Mouse (Mus musculus): ENCODE measurements around the gene Kxd1. TPM values are rescaled to one million over a fixed set of nuclear protein-coding genes. Genes with fewer than 3 reads are reported as not detected.

Gene Kxd1
- polyA plus RNA-seq, 1 experiment, result 116 TPM

GRCm38 (mm10) chr8:70538024-70538579 is 10.3 kb upstream of the Kxd1 start:
- Histone ChIP-seq H3K4me3 (ENCODE audit: insufficient read depth, low read depth, low read length) (peak overlapping the region; percentile 61), H3K27ac (replicated peaks; ENCODE audit: low read depth, low read length) (peak overlapping the region; percentile 65)

GRCm38 (mm10) chr8:70535701-70536100 is 7.9 kb upstream of the Kxd1 start:
- Histone ChIP-seq H3K27ac (replicated peaks; ENCODE audit: low read depth, low read length) (no peak overlapping the region), H3K4me3 (ENCODE audit: insufficient read depth, low read depth, low read length) (no peak overlapping the region), H3K4me1 (ENCODE audit: control insufficient read depth, insufficient read depth, insufficient read length, low read length) (peaks cover 3% of the 10 kb centered on the region; the same call in 1 of the 2 replicates)

More at GRCm38 (mm10) chr8:70538024-70538579, 10.3 kb upstream of the Kxd1 start:
- H3K4me1 ChIP-seq (ENCODE audit: control insufficient read depth, insufficient read depth, insufficient read length, low read length), result peaks cover 16% of the 10 kb centered on the region

- Histone ChIP-seq H3K4me3 (ENCODE audit: insufficient read depth, low read depth, low read length) (no peak overlapping the region), H3K4me1 (ENCODE audit: control insufficient read depth, insufficient read depth, insufficient read length, low read length) (no peaks in the 10 kb centered on the region; the same call in 1 of the 2 replicates), H3K27ac (replicated peaks; ENCODE audit: low read depth, low read length) (no peak overlapping the region)
These were observed 7.5 kb upstream of the Kxd1 start for GRCm38 (mm10) chr8:70535221-70535620.

GRCm38 (mm10) chr8:70534281-70534680 is 6.5 kb upstream of the Kxd1 start:
- H3K27ac ChIP-seq (replicated peaks; ENCODE audit: low read depth, low read length), result no peak overlapping the region

GRCm38 (mm10) chr8:70530314-70530713 is 2.6 kb upstream of the Kxd1 start:
- Histone ChIP-seq H3K4me1 (ENCODE audit: control insufficient read depth, insufficient read depth, insufficient read length, low read length) (peaks cover 6% of the 10 kb centered on the region), H3K27ac (replicated peaks; ENCODE audit: low read depth, low read length) (no peak overlapping the region), H3K4me3 (ENCODE audit: insufficient read depth, low read depth, low read length) (no peak overlapping the region)

More at GRCm38 (mm10) chr8:70534281-70534680, 6.5 kb upstream of the Kxd1 start:
- peaks cover 2% of the 10 kb centered on the region for H3K4me1 ChIP-seq (ENCODE audit: control insufficient read depth, insufficient read depth, insufficient read length, low read length)
- no peak overlapping the region for H3K4me3 ChIP-seq (ENCODE audit: insufficient read depth, low read depth, low read length)

GRCm38 (mm10) chr8:70529741-70530161 is 2.0 kb upstream of the Kxd1 start:
- no peak overlapping the region for H3K4me3 ChIP-seq (ENCODE audit: insufficient read depth, low read depth, low read length)
- no peak overlapping the region for H3K27ac ChIP-seq (replicated peaks; ENCODE audit: low read depth, low read length)
- peaks cover 6% of the 10 kb centered on the region for H3K4me1 ChIP-seq (ENCODE audit: control insufficient read depth, insufficient read depth, insufficient read length, low read length)

GRCm38 (mm10) chr8:70529299-70529698 is 1.5 kb upstream of the Kxd1 start:
- no peak overlapping the region; the same call in 1 of the 2 replicates for H3K4me3 ChIP-seq (ENCODE audit: insufficient read depth, low read depth, low read length)
- peaks cover 6% of the 10 kb centered on the region for H3K4me1 ChIP-seq (ENCODE audit: control insufficient read depth, insufficient read depth, insufficient read length, low read length)
- H3K27ac ChIP-seq (replicated peaks; ENCODE audit: low read depth, low read length), result no peak overlapping the region

GRCm38 (mm10) chr8:70528182-70528797 is 534 bp upstream of the Kxd1 start:
- H3K4me3 ChIP-seq (ENCODE audit: insufficient read depth, low read depth, low read length), result peak overlapping the region; percentile 85
- H3K4me1 ChIP-seq (ENCODE audit: control insufficient read depth, insufficient read depth, insufficient read length, low read length), result peaks cover 9% of the 10 kb centered on the region

GRCm38 (mm10) chr8:70527111-70527511 is 645 bp downstream of the Kxd1 start:
- Histone ChIP-seq H3K4me1 (ENCODE audit: control insufficient read depth, insufficient read depth, insufficient read length, low read length) (peaks cover 12% of the 10 kb centered on the region), H3K27ac (replicated peaks; ENCODE audit: low read depth, low read length) (peak overlapping the region; percentile 82), H3K4me3 (ENCODE audit: insufficient read depth, low read depth, low read length) (peak overlapping the region; percentile 76)

More at GRCm38 (mm10) chr8:70528182-70528797, 534 bp upstream of the Kxd1 start:
- H3K27ac ChIP-seq (replicated peaks; ENCODE audit: low read depth, low read length), result peak overlapping the region; percentile 52

- H3K27ac ChIP-seq (replicated peaks; ENCODE audit: low read depth, low read length), result peak overlapping the region; percentile 91
- peak overlapping the region; percentile 80 for H3K4me3 ChIP-seq (ENCODE audit: insufficient read depth, low read depth, low read length)
- peaks cover 7% of the 10 kb centered on the region; the same call in 1 of the 2 replicates for H3K4me1 ChIP-seq (ENCODE audit: control insufficient read depth, insufficient read depth, insufficient read length, low read length)
These were observed 5.0 kb downstream of the Kxd1 start for GRCm38 (mm10) chr8:70522592-70523403.

GRCm38 (mm10) chr8:70519606-70520005 is 8.2 kb downstream of the Kxd1 start:
- Histone ChIP-seq H3K4me1 (ENCODE audit: control insufficient read depth, insufficient read depth, insufficient read length, low read length) (peaks cover 7% of the 10 kb centered on the region; the same call in 1 of the 2 replicates), H3K4me3 (ENCODE audit: insufficient read depth, low read depth, low read length) (no peak overlapping the region), H3K27ac (replicated peaks; ENCODE audit: low read depth, low read length) (no peak overlapping the region)

- H3K4me1 ChIP-seq (ENCODE audit: control insufficient read depth, insufficient read depth, insufficient read length, low read length), result peaks cover 7% of the 10 kb centered on the region; the same call in 1 of the 2 replicates
- H3K4me3 ChIP-seq (ENCODE audit: insufficient read depth, low read depth, low read length), result no peak overlapping the region
- H3K27ac ChIP-seq (replicated peaks; ENCODE audit: low read depth, low read length), result no peak overlapping the region
These were observed 8.7 kb downstream of the Kxd1 start for GRCm38 (mm10) chr8:70519043-70519442.

- Histone ChIP-seq H3K4me1 (ENCODE audit: control insufficient read depth, insufficient read depth, insufficient read length, low read length) (peaks cover 3% of the 10 kb centered on the region; the same call in 1 of the 2 replicates), H3K4me3 (ENCODE audit: insufficient read depth, low read depth, low read length) (no peak overlapping the region), H3K27ac (replicated peaks; ENCODE audit: low read depth, low read length) (no peak overlapping the region)
These were observed 9.7 kb downstream of the Kxd1 start for GRCm38 (mm10) chr8:70517940-70518643.

- Histone ChIP-seq H3K4me1 (ENCODE audit: control insufficient read depth, insufficient read depth, insufficient read length, low read length) (peaks cover 13% of the 10 kb centered on the region), H3K27ac (replicated peaks; ENCODE audit: low read depth, low read length) (no peak overlapping the region), H3K4me3 (ENCODE audit: insufficient read depth, low read depth, low read length) (no peak overlapping the region)
These were observed 14.3 kb downstream of the Kxd1 start for GRCm38 (mm10) chr8:70513441-70513840.
